Mouse (Mus musculus) cortical plate, adult 2 months (tissue): ENCODE measurements around the gene Pde6g.

Experiments used
- CTCF ChIP-seq: fragments of 200-500 bp; IDR thresholded peaks from 2 replicates; pipeline ENCODE4 v1.5.1; 2011; ENCODE audit warnings: mild to moderate bottlenecking, control low read depth, low read length; ENCODE audit not compliant: insufficient read depth; ENCODE audit errors: extremely low read depth
- POLR2A ChIP-seq: fragments of 200-500 bp; IDR thresholded peaks from 2 replicates; pipeline ENCODE4 v1.6.1; 2011; ENCODE audit warnings: mild to moderate bottlenecking, low read length, control low read depth; ENCODE audit not compliant: insufficient read depth; ENCODE audit errors: extremely low read depth

DNA sequence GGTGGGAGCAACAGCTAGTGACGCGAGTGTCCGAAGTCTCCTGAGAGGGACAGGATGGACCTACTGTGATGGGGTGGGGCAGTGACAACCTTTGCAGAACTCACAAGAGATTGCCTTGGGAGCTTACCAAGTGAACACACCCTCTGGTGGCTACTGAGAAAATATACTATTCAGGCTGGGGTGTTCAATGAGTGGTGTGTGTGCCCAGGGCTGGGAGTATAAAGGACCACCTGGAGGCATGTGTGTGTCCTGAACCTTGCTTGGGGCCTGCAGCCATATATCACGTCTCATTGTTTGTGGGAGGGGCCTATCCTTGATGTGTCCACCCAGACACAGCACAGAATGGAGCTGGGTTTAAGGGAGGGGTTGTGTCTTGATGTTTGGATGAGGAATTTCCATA, 35.2 kb upstream of the Pde6g start:
- no peak for TF ChIP-seq CTCF
- no peak for TF ChIP-seq POLR2A
